Mouse (Mus musculus): Measurements from ENCODE around the gene Slc7a14.

- TF ChIP-seq HCFC1 (IDR thresholded peaks at IDR 0.05; ENCODE audit: borderline replicate concordance, insufficient read depth, low read length) (no peak), CHD2 (IDR thresholded peaks at IDR 0.05; ENCODE audit: low read depth, low read length) (no peak)
These were observed 97.8 kb downstream of the Slc7a14 start for GRCm38 (mm10) chr3:31212205-31213038.
